Mouse (Mus musculus) adipocyte (in vitro differentiated cells): ENCODE measurements around the gene Psmd9.

Experiments used
- DNase-seq: peaks from one replicate; pipeline ENCODE4 v3.0.0-alpha.2; 2016; ENCODE audit warnings: low spot score

Psmd9 gene

DNA sequence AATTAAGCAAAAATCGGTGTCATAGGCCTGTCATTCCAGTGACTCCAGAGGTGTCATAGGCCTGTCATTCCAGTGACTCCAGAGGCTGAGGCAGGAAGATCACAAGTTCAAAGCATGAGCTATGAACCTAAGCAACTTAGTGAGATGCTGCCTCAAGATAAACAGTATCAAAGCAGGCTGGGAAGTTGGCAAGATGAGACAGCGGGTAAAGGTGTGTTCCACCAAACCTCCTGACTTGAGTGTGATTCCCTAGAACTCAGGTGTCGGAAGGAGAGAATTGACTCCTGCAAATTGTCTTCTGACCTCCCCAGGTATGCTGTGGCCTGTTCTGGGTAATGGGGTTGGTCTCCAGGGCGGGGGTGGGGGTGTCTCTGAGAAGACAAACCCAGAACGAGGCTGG is at the start of gene Psmd9:
Gene Psmd9 (plus strand): TSS at position 130 of the 400 bp plus-strand sequence.
- no peak for DNase-seq

- no peak for DNase-seq
These were observed 48.5 kb upstream of the Psmd9 start for GRCm38 (mm10) chr5:123120624-123121215.

GRCm38 (mm10) chr5:123122181-123122580 is 47.0 kb upstream of the Psmd9 start:
- no peak for DNase-seq

- DNase-seq = no peak
These were observed 44.1 kb upstream of the Psmd9 start for GRCm38 (mm10) chr5:123125105-123125504.

- DNase-seq = no peak
These were observed 43.4 kb upstream of the Psmd9 start for GRCm38 (mm10) chr5:123125638-123126406.

DNA sequence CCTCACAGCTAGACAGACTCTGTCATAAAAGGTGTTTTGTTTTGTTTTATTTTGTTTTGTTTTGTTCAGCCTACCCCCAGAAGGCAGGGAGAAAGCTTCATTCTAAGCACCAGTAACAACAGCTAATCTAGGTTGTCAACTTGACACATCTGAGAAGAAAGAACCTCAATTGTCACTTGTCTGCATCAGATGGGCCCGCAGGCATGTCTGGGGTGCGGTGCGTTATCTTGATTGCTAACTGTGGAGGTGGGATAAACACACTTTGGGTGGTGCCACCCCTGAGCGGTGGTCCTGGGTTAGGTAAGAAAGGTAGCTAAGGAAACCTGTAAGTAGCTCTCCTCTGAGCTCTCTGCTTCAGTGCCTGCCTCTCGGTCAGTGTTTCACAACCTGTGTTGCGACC is 42.2 kb upstream of the Psmd9 start:
- DNase-seq = no peak

DNA sequence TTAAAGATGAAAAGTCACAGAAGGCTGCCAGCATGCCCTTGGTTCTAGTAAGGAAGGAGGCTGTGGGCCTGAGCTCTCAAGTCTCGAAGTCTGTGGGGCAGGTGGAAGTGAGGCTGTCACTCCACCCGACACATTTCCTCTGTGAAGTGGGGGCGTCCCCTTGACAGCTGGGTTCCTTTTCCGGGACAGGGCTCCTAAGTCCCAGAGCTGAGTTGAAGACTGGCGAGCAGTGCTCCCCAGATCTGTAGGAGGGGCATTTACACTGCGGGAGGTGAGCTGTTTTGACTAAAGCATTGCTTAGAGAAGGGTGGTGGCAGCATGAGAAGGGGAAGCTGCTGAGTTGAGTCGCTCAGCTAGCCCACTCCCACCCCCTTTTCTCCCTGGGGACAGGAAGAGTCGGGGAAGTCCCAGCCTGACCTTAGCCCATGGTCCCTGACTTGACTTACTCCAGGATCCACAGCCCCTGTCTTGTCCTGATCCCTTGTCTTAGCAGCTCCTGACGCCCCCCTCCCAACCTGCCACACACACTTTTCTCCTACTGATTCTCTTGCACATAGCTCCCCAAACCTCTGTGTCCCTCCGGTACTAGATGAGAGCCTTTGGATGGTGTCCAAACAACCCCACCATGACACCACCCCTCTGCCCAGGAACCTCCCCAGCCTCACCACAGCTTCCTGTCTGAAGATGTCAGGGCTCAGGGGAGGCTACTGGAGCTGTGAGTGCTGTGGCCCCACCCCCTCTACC is 40.6 kb upstream of the Psmd9 start:
- no peak for DNase-seq

GRCm38 (mm10) chr5:123129170-123129757 is 39.9 kb upstream of the Psmd9 start:
- no peak for DNase-seq

GRCm38 (mm10) chr5:123130030-123130813 is 39.0 kb upstream of the Psmd9 start:
- no peak for DNase-seq

DNA sequence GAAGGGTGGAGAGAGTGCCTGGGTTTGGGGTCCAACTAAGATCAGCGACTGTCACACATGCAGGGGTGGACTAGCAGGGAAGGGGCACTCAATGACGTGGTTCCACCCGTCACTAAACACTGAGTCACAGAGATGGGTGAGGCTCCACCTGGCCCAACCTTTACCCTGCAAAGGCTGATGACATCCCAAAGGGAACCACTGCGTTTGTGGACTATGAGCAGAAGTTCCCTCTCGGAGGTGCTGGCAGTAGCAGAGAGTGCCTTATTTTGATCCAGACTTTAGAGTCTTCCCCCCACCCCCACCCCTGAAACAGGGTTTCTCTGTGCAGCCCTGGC is 38.4 kb upstream of the Psmd9 start:
- DNase-seq = no peak

GRCm38 (mm10) chr5:123132308-123133071 is 36.7 kb upstream of the Psmd9 start, which contains the start of gene Rhof:
Gene Rhof, minus strand, starts transcription at chr5:123132692.
- peak; percentile 58 for DNase-seq

DNA sequence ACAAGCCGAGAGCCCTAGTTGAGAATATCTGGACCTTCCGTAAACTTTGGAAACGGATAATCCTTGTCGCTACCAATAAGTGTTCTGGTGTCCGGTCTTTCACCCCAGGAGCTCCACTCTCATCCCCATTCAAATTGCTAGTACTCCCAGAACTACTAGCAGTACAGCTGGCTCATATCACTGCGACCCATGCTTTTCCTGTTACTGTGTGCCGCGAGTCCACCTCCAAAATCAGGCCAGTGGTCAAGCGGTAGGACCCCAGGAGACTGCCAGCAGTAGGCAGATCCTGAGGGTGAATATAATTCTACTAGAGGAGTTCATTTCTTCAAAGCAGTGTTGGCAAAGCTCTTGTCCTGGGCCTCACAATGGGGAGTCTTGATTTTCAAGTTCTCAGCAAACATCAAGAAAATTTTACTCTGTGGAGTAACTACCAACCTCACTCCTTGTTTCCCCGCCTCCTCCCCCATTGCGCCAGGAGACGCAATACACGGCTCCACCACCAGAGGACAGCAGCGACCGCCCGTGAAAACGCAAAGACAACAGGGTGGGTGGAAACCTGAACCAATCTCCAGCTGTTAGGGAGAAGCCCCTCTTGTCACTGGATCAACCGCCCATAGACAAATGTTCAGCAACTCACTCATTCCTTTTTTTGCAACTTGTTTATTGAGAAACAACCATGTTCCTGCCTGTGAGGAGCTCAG is 36.0 kb upstream of the Psmd9 start:
- peak; percentile 91 for DNase-seq

GRCm38 (mm10) chr5:123133784-123134143 is 35.4 kb upstream of the Psmd9 start:
- no peak for DNase-seq

DNA sequence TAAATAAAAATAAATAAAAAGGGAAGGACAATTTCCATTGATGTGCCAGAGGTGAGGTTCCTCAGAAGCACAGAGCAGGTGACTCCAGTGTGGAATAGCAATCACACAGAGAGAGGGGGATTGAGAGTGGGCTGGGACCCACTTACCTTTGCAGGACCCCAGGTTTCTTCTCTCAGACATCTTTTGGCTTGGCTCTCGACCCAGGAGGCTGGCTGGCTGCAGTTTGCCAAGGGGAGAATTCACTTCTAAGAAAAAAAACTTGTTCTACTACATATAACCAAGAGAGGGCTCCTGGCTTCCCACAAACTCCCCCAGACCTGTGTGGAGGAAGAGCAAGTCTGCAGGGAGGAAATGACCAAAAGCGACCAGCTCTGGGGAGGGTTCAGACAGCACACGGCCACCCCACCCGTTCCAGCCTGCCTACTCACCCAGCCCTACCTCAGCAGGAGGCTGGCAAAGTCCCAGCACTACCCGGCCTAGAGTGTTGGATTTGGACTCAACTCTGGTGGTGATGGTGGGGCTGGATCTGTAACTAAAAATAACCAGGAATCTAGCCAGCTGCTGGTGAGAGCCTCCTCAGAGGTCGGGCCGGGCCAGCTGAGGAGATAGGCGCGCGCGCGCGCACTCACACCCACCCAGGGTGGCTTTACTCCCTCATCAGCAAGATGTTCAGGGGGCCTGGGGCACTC is 34.9 kb upstream of the Psmd9 start:
- peak; percentile 81 for DNase-seq

DNA sequence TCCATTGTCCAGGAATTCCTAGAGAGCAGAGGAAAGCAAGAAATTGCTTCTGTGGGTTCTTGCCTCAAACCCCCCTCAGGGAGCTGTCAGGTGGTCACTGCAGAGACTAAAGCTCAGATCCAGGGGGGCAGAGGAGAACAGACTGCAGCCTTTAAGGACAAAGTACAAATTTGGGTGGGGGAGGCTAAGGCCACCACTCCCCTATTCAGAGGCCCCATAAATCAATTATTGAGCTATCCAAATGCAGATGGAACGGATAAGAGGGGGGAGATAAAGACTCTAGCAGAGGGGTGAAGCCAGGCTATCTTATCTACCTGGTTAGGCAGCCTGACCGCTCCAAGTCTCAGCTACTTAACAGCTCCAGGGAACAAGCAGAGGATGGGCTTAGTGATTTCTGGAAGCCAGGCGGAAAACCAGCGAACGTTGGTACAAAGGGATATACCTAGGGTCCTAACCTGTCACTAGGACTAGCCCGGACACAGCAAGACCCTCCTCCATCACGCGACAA is 34.3 kb upstream of the Psmd9 start:
- DNase-seq = no peak

GRCm38 (mm10) chr5:123135471-123136360 is 33.5 kb upstream of the Psmd9 start:
- DNase-seq = peak; percentile 97

GRCm38 (mm10) chr5:123136361-123137043 is 32.7 kb upstream of the Psmd9 start:
- peak; percentile 99 for DNase-seq
